Mouse (Mus musculus) heart, embryonic 12.5 days (tissue): ENCODE measurements around the gene Gli1. TPM values are rescaled to one million over a fixed set of nuclear protein-coding genes. Genes with fewer than 3 reads are reported as not detected.
"Not testable (repeated sequence)": the region's sequence is repeated elsewhere in the genome, so short reads cannot be mapped to it uniquely, and the experiment has no call there.

ENCODE experiments used
- ATAC-seq: fragments of 200-750 bp; cut with Nextera tagmentation; 2 replicates; pipeline ENCODE4 v1.8.0; 2017; ENCODE audit warnings: moderate TSS enrichment, moderate library complexity; ENCODE audit not compliant: insufficient number of reproducible peaks, low FRiP score
- H3K27ac ChIP-seq: fragments of 300-500 bp; sonication (generic); 2 replicates; pipeline ENCODE4 v1.5.1; 2016; ENCODE audit warnings: mild to moderate bottlenecking, moderate library complexity; ENCODE audit not compliant: poor library complexity, severe bottlenecking
- H3K27me3 ChIP-seq: fragments of 300-500 bp; sonication (generic); replicated peaks from 2 replicates; pipeline ENCODE4 v1.6.1; 2016; ENCODE audit warnings: mild to moderate bottlenecking, moderate library complexity
- H3K36me3 ChIP-seq: fragments of 300-500 bp; sonication (generic); 2 replicates; pipeline ENCODE4 v1.6.1; 2016; ENCODE audit warnings: mild to moderate bottlenecking, moderate library complexity
- H3K4me1 ChIP-seq: fragments of 300-500 bp; sonication (generic); replicated peaks from 2 replicates; pipeline ENCODE4 v1.6.1; 2016; ENCODE audit warnings: mild to moderate bottlenecking
- H3K4me2 ChIP-seq: fragments of 300-500 bp; sonication (generic); 2 replicates; pipeline ENCODE4 v1.6.1; 2016; ENCODE audit warnings: mild to moderate bottlenecking, moderate library complexity
- H3K4me3 ChIP-seq: fragments of 300-500 bp; sonication (generic); 2 replicates; pipeline ENCODE4 v1.5.1; 2016; ENCODE audit warnings: mild to moderate bottlenecking
- H3K9ac ChIP-seq: fragments of 300-500 bp; sonication (generic); 2 replicates; pipeline ENCODE4 v1.6.1; 2016; ENCODE audit warnings: mild to moderate bottlenecking, moderate library complexity
- H3K9me3 ChIP-seq: fragments of 300-500 bp; sonication (generic); replicated peaks from 2 replicates; pipeline ENCODE4 v1.6.1; 2016; ENCODE audit warnings: mild to moderate bottlenecking, moderate library complexity
- WGBS: fragments of 180-500 bp; shearing (Covaris S2); methylation state at CpG from one replicate; pipeline ENCODE4 v1.1.7; 2016; 5-methylcytosine and 5-hydroxymethylcytosine counted together
- polyA plus RNA-seq: library from polyadenylated mRNA; unstranded; fragments of >200 nt; fragmentation: Nextera tagmentation; extraction: Ambion mirVana; gene quantifications from 2 replicates; pipeline ENCODE4 v1.2.1, GENCODE M21; 2016

The Gli1 gene
- polyA plus RNA-seq, 1 experiment from 2014 or later: 0.31 TPM

DNA sequence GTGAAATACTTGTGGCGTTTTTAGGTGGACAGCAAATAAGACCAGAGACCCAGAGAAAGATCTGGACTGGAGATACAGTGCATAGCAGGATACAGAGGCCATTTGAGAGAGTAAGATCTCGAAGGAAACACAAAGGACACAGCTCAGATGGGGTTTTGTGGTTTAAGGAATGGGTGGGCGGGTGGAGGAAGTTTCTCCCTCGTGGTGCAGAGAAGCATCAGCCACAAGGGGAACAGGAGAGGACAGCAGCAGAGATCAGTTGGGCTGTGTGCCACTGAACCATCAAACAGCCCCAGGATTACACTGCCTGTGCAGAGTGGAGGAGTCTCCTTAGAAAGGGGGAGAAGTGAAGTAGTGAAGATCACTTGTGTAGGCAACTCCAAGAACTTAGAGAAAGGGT lies 23.8 kb downstream of the Gli1 start:
- Histone ChIP-seq H3K9me3 (no peaks in the 10 kb centered on the region), H3K4me3 (no peak overlapping the region), H3K36me3 (no peaks in the 10 kb centered on the region), H3K4me1 (no peaks in the 10 kb centered on the region), H3K4me2 (no peak overlapping the region), H3K27ac (no peak overlapping the region), H3K27me3 (peaks cover 22% of the 10 kb centered on the region), H3K9ac (no peak overlapping the region)
- no peak for ATAC-seq
- 32% methylated on average over 4 of the region's 4 CpGs for WGBS

DNA sequence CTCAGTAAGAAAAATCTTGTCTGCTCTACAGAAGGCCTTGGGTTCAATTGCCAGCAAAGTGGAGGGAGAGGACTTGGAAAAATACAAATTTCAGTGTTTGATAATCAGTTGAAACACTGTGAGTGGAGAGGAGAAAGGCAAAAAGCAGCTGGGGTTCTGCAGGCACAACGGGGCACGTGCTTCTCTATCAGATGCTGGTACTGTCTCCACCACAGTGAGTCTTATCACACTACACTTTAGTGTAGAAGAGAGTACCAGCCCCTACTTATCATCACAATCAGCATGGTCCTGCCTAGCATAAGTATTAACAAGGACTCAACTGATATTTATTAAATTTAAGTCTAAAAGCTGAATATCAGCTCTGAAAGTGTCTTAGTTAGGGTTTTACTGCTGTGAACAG lies 24.5 kb downstream of the Gli1 start:
- H3K36me3 ChIP-seq: no peaks in the 10 kb centered on the region
- H3K4me2 ChIP-seq: no peak overlapping the region
- 54% methylated on average over 2 of the region's 2 CpGs for WGBS
- no peaks in the 10 kb centered on the region for H3K9me3 ChIP-seq
- peaks cover 15% of the 10 kb centered on the region for H3K27me3 ChIP-seq
- no peak overlapping the region for H3K9ac ChIP-seq
- H3K4me3 ChIP-seq: no peak overlapping the region
- no peak overlapping the region for H3K27ac ChIP-seq
- ATAC-seq: no peak
- H3K4me1 ChIP-seq: no peaks in the 10 kb centered on the region

DNA sequence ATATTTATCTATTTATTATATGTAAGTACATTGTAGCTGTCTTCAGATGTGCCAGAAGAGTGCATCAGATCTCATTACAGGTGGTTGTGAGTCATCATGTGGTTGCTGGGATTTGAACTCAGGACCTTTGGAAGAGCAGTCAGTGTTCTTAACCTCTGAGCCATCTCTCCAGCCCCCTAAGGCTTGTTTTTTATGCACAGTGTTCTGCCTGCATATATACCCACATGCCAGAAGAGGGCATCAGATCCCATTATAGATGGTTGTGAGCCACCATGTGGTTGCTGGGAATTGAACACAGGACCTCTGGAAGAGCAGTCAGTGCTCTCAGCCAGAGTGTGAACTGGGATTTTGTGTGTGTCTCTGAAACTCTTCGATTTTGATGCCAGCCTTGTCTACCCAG lies 26.8 kb downstream of the Gli1 start:
- not testable (repeated sequence) for H3K4me2 ChIP-seq, H3K4me3 ChIP-seq, H3K27ac ChIP-seq, H3K4me1 ChIP-seq, H3K36me3 ChIP-seq, H3K27me3 ChIP-seq, H3K9ac ChIP-seq, ATAC-seq, H3K9me3 ChIP-seq
- 75% methylated on average over 1 of the region's 1 CpGs for WGBS

DNA sequence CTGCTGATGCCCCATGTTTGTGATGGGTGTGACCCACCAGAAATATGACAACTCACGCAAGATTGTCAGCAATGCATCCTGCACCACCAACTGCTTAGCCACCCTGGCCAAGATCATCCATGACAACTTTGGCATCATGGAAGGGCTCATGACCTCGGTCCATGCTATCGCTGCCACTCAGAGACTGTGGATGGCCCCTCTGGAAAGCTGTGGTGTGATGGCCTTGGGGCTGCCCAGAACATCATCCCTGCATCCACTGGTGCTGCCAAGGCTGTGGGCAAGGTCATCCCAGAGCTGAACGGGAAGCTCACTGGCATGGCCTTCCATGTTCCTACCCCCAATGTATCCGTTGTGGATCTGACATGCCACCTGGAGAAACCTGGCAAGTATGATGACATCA lies 28.3 kb downstream of the Gli1 start:
- ATAC-seq, H3K27ac ChIP-seq, H3K27me3 ChIP-seq, H3K9me3 ChIP-seq, H3K4me3 ChIP-seq, H3K4me2 ChIP-seq, H3K4me1 ChIP-seq, H3K36me3 ChIP-seq, H3K9ac ChIP-seq: not testable (repeated sequence)
- WGBS: 87% methylated on average over 5 of the region's 5 CpGs

DNA sequence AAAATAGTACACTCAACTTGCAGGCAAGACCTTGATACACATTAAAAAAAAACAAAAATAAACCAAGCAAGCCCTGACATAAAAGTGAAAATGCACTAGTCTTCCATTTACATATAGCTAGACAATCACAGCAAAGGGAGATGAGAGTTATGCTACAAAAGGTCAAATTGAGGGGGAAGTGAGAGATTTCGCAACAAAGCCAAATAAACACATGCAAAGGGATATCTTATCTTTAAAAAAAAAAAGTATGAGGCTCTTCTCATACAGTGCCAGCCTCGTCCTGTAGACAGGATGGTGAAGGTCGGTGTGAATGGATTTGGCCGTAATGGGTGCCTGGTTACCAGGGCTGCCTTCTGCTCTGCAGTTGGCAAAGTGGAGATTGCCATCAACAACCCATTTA lies 28.9 kb downstream of the Gli1 start:
- no peak overlapping the region for H3K27ac ChIP-seq
- H3K36me3 ChIP-seq: peaks cover 15% of the 10 kb centered on the region
- ATAC-seq: no peak
- WGBS: 65% methylated on average over 4 of the region's 4 CpGs
- no peak overlapping the region; the same call in 1 of the 2 replicates for H3K4me2 ChIP-seq
- H3K27me3 ChIP-seq: no peaks in the 10 kb centered on the region
- H3K9me3 ChIP-seq: no peaks in the 10 kb centered on the region
- H3K4me3 ChIP-seq: no peak overlapping the region
- H3K9ac ChIP-seq: no peak overlapping the region
- H3K4me1 ChIP-seq: peaks cover 8% of the 10 kb centered on the region

DNA sequence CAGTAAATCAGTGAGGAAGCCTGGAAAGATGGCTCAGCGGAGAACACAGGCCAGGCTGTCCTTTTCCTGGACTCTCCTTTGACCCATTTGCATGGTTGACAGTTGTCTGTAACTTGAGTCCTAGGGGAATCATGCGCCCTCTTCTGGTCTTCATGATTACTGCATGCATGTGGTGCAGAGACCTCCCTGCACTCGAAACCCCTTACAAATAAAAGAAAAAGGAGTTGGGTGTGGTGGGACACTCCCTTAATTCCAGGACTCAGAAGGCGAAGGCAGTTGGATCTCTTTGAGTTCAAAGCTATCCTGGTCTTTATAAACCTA lies 29.5 kb downstream of the Gli1 start:
- Histone ChIP-seq H3K27me3 (no peaks in the 10 kb centered on the region), H3K4me1 (peaks cover 8% of the 10 kb centered on the region), H3K4me2 (peak overlapping the region; percentile 86), H3K9me3 (no peaks in the 10 kb centered on the region), H3K9ac (peak overlapping the region; percentile 76), H3K27ac (peak overlapping the region; percentile 65), H3K36me3 (peaks cover 20% of the 10 kb centered on the region), H3K4me3 (peak overlapping the region; percentile 63)
- 4% methylated on average over 4 of the region's 4 CpGs for WGBS
- peak; percentile 40; the same call in 1 of the 2 replicates for ATAC-seq

DNA sequence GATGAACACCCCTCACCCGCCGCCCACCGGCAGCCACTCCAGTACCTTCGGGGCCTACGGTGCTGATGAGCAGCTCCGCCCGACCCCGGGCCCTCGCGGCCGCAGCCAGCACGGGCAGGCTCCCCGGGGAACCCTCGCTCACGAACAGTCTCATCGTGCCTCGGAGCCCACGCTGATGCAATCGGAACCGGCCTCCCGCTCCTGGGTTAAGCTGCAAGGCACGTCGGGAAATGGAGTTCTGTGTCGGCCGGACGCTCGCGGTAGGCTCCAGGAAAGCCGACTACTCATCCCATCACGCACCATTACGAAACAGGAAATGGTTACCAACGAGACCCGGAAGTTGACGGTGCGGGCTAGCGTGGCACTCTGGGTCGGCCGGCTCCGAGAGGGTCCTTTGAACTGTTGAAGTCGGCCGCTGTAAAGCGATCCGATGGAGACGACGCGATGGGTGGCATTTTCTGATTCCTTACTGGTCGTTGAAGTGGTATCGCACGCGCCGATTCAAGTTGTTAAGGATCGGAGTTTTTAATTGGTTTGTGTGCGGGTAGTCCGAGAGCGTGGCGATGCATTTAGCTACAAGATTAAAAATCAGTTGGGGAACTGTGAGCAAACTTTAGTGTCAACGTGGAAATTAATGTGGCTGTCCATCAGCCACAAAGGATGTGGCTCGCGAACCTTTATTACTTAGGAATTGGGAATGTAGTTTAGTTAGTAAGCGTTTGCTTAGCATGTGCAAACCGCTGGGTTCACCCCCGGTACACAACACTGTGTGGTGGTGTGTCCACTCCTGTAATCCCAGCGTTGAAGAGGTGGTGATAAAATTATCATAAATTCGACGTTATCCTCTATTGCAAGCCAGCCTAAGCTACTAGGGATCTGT lies 30.1 kb downstream of the Gli1 start, which contains the start of gene Mars:
Gene Mars, minus strand, starts transcription at position 311 of the 880 bp plus-strand sequence.
- Histone ChIP-seq H3K27ac (peak within 1 kb of the TSS; percentile 65), H3K4me1 (peaks cover 8% of the 10 kb centered on the region), H3K27me3 (no peaks in the 10 kb centered on the region), H3K9ac (peak within 1 kb of the TSS; percentile 76), H3K9me3 (no peaks in the 10 kb centered on the region), H3K4me3 (peak within 1 kb of the TSS; percentile 63), H3K4me2 (peak within 1 kb of the TSS; percentile 86), H3K36me3 (peaks cover 26% of the 10 kb centered on the region)
- peak; percentile 96 for ATAC-seq
- WGBS: under 1% methylated on average over 65 of the region's 65 CpGs

DNA sequence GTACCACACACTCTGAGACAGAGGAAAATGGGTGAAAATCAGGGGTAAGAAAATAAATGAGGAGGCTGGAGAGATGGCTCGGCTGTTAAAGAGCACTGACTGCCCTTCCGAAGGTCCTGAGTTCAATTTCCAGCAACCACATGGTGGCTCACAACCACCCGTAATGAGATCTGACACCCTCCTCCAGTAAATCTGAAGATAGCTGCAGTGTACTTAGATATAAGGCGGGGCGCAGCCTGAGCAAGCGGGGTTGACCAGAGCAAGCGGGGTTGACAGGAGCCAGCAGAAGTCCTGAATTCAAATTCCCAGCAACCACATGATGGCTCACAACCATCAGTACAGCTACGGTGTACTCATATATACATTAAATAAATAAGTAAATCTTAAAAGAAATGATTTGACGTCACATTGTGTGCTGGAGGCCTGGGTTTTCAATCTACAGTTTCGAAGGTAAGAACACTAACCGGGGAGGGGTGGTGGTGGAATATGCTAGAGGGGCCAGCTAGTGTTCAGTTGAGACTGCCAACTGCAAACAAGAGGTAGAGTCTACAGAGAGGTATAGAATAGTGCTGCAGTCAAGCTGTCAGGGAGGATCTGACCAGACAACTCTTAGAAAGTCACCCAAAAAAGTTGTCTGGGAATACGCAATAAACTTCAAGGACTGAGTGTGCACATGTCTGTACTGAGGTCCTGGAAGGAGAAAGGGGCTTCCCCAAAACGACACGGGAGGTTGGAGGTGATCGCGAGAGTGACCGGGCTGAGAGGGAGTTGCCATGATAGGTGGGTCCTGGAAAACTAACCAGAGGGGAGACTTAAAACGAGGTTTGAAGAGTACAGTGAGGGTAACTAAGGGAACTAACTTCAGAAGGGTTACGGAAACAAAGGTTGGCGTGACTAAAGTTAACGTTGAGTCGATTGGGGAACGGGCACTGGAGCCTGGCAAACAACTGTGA lies 31.0 kb downstream of the Gli1 start:
- 0 out of 2 replicates have a peak overlapping the region, but pooled peaks have one; percentile 31 for H3K27ac ChIP-seq
- ATAC-seq: peak; percentile 31; the same call in 1 of the 2 replicates
- no peaks in the 10 kb centered on the region for H3K27me3 ChIP-seq
- H3K9ac ChIP-seq: peak overlapping the region; percentile 76
- H3K4me1 ChIP-seq: peaks cover 8% of the 10 kb centered on the region
- no peaks in the 10 kb centered on the region for H3K9me3 ChIP-seq
- peaks cover 36% of the 10 kb centered on the region for H3K36me3 ChIP-seq
- peak overlapping the region; percentile 63 for H3K4me3 ChIP-seq
- 33% methylated on average over 23 of the region's 23 CpGs for WGBS
- peak overlapping the region; percentile 86 for H3K4me2 ChIP-seq

DNA sequence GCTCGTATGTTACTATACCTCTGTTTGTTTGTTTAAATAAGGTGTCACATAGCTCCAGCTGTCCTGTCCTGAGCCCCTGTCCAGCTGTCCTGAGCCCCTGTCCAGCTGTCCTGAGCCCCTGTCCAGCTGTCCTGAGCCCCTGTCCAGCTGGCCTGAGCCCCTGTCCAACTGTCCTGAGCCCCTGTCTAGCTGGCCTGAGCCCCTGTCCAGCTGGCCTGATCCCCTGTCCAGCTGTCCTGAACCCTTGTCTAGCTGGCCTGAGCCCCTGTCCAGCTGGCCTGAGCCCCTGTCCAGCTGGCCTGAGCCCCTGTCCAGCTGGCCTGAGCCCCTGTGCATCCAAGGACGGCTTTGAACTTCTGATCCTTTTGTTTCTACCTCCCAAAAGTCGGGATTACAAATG lies 32.6 kb downstream of the Gli1 start:
- H3K9me3 ChIP-seq, H3K4me3 ChIP-seq, H3K27ac ChIP-seq, H3K4me1 ChIP-seq, H3K9ac ChIP-seq, H3K4me2 ChIP-seq, H3K27me3 ChIP-seq, ATAC-seq: not testable (repeated sequence)
- WGBS: 86% methylated on average over 3 of the region's 3 CpGs
- peaks cover 52% of the 10 kb centered on the region for H3K36me3 ChIP-seq

DNA sequence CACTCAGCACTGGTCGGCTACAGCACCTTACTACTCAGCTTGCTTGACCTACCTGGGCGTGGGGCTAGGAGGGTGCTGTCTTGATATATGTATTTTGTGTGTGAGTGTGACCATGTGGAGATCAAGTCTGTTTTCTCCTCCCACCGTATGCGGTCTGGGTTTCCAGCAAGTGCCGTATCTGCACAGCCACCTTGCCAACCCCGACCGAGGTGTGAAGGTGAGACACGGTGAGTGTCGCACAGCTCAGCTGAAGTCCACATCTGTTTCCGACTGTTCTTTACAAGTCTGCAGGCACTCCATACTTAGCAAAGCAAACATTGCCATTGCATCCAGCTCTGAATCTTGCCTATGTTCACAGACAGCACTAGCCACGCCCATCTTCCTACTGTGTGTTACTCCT lies 38.6 kb downstream of the Gli1 start:
- Histone ChIP-seq H3K9me3 (no peaks in the 10 kb centered on the region), H3K4me1 (no peaks in the 10 kb centered on the region), H3K4me3 (no peak overlapping the region), H3K36me3 (peaks cover 95% of the 10 kb centered on the region), H3K27me3 (no peaks in the 10 kb centered on the region), H3K4me2 (no peak overlapping the region), H3K27ac (no peak overlapping the region), H3K9ac (no peak overlapping the region)
- 92% methylated on average over 11 of the region's 11 CpGs for WGBS
- ATAC-seq: no peak

DNA sequence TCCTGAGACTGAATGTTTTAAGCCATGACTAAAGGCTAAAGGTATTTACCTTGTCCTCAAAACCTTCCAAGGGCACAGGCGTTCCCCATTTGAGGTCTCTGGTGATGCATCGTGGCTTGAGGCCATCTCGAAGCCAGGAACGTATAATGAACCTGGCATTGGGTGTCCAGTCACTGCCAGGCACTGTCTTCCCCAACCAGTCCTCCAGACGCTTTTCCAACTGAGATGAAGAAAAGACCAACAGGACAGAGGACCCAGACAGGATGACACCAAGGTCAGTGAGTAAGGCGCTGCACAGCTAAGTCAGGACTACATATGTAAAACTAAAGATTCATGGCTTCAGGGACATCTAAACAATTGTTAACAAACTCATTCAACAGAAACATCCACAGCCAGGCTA lies 41.4 kb downstream of the Gli1 start:
- peaks cover 95% of the 10 kb centered on the region for H3K36me3 ChIP-seq
- no peaks in the 10 kb centered on the region for H3K27me3 ChIP-seq
- H3K27ac ChIP-seq: no peak overlapping the region
- WGBS: 92% methylated on average over 6 of the region's 6 CpGs
- no peak overlapping the region for H3K4me3 ChIP-seq
- peaks cover 20% of the 10 kb centered on the region for H3K4me1 ChIP-seq
- no peak overlapping the region for H3K4me2 ChIP-seq
- no peaks in the 10 kb centered on the region for H3K9me3 ChIP-seq
- ATAC-seq: no peak
- H3K9ac ChIP-seq: no peak overlapping the region
